Mouse (Mus musculus) retina, adult 2 months (tissue): Measurements from ENCODE around the gene Ado.

Experiments
- DNase-seq: peaks from one replicate; pipeline ENCODE4 v3.0.0-alpha.2; 2012; ENCODE audit warnings: low read depth, low spot score

Gene Ado

DNA sequence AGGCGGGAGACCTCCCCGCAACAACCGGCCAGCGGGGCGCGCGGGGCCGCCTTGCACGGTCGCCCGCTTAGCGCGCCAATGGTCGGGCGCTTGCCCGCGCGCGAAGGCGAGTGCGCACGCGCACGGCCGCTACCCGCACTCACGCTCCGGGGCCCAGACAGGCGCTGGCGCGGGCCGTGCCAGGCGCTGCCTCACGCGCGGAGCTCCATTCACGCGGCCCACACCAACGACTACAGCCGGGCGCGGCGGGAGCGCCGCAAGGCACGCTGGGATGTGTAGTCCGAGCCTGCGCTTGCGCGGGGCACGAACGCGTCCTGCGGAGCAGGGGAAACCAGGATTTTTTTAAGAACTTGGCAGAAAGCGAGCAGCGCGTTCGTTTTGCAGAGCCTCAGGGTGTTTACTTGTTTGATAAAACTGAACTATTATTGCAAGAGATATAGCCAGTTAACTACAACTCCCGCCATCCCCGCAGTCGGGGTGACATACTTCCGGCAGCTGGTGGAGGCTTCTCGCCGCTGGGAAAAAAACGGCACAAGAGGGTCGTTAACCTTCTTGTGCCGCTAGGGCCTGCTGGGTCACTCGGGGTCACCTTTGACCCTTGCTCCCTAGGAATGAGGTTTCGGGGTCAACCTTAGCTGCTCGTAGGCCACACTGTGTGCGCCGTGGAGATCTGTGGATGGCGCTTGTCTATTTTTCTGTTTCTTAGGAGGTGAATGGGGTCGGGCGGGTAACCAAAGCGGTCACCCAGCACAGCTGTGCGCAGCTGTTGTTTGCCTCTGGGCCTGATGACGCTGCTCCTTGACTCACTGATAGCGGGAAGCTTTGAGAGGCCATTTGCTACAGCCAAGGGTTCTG, at the start of gene Ado:
Ado (minus strand) TSS at position 79 of the 855 bp plus-strand sequence.
- DNase-seq, result peak; percentile 73

DNA sequence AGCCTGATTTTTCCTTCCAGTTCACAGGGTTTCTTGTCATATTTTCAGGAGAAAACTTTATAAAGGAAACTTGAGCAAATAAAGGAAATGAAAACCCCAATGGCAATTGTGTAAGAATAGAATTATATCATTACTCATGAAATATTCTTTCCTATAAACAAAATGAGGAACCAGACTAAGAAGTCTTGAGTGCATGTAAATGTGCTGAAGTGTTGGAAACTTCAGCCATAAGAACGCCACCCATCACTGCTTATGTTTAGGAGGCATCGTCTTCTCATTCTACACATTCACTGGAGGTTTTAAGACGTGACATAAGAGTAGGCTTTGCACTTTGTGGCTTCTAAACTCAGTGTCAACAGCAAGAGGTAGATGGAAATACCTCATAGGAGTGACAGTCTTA, 46.5 kb upstream of the Ado start:
- no peak for DNase-seq

DNA sequence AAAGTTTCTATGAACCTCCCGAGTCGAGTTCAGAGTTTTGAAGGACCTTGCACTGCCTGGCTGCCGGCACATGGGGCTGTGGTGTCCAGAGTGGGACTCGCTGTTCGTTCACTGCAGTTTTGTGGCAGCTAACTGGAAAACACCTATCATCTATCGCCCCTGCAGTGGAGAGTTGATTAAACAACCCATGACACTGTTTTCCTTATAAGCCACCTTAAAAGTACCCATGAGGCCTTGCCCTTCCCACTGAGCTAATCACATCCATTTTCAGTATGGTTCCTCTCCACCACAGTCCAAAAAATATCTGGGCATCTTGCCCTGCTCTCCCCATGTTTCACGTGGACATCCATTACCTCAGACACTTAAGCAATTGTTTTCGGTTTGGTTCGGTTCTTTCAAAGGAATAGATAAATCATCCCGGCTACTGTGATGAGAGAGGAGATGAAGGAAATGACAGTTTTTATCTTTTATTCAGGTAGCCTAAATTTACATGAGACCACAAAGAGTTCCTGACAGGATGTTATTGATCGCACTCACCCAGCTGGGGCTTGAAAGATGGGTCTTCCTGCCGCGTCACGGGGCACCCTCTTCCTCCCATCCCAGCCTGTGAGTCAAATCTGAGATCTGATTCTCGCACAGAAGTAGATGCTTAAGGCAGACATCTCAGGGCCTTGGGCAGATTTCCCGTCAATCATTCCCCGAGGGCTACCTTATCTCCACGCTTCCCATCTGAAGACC, 37.3 kb upstream of the Ado start:
- no peak for DNase-seq

DNA sequence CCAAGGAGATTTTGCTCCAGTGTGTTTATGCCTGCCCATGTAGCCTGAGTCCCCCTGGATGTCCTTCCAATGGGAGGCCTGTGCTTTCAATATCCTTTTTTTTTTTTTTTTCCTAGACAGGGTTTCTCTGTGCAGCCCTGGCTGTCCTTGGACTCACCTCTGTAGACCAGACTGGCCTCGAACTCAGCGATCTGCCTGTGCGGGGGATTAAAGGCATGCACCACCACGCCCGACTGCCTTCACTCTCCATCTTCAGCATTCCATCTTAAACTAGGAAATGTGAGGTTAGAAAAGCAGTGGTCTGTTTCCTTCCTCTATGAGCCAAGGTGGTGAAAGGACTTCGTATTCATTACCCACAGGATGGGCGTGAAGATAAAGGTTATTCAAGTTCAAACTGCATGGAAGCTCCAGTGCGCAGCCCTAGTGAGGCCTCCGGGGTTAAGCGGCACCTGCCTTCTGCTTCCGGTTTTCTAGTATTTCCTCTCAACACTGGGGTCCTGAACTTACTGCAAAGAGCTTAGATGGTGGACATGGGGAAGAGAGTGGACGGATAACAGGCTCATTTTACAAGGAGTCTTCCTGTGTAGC, 33.0 kb upstream of the Ado start:
- DNase-seq, result no peak

DNA sequence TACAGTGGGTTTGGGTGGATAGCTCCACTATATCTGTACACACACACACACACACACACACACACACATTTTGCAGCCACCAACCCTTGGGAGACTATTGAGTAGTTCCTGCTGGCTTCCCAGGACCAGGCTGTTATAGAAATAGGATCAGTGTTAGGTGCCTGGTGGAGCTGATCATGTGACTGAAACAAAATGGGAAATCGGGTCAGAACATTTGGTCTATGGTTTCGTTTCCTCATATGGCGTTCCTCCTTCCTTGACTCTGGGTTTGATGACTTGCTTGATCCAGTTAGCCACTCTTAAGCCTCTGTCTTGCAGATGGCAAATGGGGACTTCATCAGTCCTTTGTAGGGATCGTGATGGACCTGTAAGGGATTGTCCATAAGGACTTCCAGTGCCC, 31.1 kb upstream of the Ado start:
- DNase-seq, result no peak

DNA sequence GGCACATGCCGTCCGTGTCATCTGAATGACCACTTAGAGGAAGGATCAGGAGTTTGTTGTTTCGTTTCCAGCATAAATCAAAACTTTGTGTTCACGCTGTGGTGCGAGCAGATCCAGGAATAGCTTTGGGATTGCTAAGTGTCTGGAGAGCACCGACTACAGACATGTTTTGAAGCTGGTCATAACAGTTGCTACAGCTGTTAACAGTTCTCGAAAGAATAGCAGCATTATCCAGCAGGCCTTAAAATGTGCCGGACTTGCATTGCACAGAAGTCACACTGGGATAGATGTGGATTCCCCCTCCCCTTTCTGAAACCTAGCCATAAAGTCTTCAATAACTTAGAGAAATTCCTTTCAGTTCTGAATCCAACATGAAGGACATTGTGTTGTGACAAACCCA, 24.6 kb upstream of the Ado start:
- DNase-seq, result no peak

DNA sequence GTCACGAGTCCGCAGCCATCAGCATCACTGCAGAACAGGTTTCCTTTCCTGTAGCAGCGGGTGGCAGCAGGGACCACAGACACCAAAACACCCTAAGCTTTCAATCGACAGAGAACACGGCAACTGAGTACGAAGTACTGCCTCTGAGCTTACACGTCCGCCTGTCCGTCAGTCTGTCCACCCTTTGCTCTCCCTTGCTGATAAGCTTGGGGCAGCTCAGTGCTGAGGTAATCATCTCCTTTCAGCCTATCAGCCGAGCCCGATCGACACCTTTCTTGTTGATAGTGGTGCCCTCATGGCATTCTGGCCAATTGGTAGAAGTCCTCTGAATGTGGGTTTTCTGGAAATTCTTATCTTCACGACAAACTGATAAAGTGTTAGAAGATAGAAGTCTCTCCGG, 22.7 kb upstream of the Ado start:
- DNase-seq, result no peak

DNA sequence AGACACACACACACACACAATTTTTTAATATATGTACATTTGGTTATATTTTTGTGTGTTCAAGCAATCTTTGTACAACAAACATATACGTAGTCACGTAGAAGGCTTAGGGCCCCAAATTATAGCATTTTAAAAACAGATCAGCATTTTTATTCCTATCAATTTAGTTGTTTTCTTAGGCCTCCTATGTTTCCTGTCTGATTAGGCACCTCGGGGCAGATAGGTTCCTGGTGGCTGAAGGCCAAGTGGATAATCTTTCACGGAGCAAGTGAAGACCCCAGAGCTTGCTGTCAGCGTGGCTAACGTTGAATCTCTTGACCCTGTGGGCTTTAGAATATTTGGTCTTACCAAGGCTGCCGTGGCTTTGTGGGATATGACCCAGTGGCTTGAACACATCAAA, 20.8 kb upstream of the Ado start:
- DNase-seq, result no peak

DNA sequence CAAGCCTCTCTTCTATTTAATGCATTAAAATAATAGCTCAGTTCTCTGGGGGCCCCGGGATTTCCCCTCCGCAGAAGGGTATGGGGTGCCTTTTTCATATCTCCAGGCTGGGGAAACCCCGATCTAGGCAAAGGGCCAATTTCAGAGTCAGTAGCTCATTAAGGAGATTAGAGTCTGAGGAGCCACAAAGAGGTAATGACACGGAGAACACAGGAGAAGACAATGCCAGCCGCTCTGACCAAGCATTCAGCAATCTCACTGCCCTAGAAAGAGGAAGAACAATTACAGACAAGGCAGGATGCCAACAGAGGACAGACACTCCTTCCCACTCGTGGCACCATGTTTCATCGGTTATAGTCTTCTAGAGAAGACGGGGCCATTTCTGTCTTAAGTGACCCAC, 17.3 kb upstream of the Ado start:
- DNase-seq, result no peak

DNA sequence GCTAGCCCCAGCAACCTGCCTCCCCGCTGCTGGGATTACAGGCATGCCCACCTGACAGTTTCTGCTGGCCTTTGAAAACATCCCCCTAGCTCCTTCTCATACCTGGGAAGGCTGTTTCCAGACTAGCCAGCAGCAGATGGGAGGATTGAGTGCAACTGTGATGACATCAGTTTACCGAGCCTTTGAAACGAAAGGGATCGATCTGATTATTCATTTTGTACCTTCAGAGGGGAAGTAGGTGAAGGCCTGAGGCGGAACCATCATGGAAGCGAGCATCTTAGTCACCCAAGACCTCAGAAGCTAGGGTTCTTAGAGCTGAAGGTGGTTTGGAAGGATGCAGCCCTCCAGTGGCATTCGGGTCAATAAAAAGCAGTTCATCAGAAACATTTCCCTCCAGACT, 15.8 kb upstream of the Ado start:
- no peak for DNase-seq

DNA sequence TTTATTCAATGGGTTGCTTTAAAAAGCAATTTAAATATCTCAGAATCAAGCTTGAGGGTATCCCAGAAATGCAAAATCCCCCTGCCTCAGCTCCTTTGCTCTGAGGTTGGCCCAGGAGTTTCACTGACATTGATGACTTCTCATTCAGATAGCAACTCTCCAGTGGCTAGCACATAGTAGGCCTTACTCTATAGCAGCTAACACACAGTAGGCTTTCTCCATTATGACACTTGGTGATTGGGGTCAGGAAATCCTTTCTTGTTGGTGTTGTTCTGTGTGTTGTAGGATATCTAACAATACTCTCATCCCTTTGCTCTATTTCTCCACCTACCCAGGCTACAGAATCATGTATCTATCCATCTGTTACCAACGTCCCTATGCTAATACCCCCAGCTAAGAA, 12.4 kb upstream of the Ado start:
- no peak for DNase-seq

DNA sequence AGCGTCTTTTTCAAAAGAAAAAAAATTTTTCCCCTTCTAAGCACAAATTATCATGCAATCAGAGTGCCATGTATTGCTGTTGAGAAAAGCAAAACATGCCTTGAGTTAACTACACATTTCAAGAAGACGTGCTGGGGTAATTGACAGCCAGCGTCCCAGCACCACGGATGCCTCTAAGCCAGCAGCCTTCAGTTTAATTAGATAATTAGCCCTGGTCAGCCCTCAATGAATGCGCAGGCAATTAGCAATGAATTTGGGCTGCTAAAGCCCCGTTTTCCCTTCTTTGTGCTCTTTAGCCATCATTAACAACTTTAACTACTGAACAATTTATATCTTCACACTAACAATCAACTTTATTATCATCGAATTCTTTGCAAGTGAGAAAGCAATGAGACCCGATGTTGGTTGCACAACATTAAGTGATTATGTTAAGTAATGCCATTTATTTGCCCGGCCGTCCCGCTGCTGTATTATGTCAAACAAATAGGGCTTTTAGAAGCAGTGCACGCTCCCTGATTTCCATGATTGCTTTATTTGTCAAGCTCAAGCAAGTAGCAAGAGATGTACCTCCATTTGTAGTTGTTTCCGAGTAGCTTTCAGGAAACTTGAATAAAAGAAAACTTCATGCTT, 11.1 kb upstream of the Ado start:
- no peak for DNase-seq

DNA sequence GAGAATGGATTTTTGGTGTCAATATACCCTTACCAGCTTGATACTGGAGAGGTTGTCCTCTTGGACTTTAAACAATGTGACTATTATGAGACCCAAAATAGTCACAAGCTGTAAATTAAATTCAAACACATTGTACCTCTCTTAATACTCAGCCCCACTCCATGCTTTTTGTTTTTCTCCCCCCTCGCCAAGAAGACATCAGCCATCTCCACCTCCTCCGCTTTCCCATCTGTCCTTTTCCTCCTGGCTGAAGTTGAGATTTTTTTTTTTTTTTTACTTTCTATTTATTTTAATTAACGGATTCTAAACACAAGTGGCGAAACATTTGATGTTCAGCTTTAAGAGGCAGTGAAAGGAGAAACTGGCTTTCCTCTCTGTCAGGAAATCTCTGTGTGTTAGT, 9.3 kb upstream of the Ado start:
- no peak for DNase-seq

DNA sequence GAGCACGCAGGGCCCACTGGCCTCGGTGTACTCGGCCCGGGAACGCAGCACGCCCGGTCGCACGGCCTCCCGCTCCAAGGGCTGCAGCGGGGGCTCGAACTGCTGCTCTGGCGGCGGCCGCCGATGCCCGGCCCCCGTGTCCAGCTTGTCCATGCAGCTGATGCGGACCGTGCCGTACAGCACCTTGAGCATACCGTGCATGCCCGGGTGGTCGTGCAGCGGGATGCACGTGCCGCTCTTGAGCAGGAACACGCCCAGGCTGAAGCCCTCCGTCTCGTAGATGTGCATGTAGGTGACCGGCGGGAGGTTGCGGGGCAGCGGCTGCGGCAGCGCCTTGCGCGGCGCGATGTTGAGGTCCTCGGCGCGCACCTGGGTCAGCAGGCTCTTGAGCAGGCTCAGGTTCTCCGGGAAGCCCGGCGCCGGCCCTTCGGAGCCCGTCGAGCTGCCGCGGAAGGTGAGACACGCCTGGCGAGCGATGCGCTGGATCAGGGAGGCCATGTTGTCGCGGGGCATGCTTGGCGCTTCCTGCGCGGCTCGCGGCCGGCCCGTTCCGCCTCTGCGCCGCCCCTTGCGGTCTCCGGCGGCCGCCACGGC, 397 bp downstream of the Ado start:
- DNase-seq, result no peak

DNA sequence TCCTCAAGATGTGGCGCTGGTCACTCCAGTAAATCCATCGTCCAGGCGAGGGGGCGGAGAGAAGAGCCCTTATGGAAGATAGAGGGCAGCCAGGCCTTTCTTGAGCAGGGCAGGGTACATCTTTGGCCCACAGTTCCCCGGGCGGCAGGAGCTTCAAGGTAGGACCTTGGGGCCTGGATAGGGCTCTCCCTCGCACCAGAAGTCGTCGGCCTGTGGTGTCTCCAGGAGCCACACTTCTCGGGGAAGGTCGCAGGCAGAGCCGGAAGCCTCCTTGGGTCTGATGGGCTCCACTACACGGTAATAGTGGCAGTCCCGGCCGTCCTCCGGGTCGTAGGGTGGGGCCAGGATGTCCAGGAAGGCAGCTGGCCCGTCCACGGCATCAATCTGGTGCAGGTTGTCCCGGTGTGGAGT, 900 bp downstream of the Ado start:
- no peak for DNase-seq

DNA sequence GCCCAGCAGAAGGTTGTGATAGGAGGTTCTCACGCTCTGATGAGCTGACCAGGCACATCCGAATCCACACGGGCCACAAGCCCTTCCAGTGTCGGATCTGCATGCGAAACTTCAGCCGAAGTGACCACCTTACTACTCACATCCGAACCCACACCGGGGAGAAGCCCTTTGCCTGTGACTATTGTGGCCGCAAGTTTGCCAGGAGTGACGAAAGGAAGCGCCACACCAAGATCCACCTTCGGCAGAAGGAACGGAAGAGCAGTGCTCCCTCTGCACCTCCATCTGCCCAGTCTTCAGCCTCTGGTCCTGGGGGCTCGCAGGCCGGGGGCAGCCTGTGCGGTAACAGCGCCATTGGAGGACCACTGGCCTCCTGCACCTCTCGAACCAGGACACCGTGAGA, 8.2 kb downstream of the Ado start:
- DNase-seq, result no peak

DNA sequence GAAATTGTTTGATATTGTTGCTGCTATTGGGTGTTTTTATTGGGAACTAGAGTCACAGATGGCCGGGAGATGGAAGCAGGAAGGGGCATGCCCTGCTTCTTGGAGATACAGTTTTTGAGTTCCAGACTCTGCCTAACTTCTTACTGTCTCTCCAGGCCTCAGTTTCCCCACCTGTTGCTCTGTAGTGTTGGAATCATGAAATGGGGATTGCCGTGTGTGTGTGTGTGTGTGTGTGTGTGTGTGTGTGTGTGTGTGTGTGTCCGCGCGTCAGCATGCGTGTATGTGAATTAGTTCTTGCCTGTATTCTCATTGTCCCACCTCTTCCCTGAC, 9.4 kb downstream of the Ado start:
- no peak for DNase-seq

DNA sequence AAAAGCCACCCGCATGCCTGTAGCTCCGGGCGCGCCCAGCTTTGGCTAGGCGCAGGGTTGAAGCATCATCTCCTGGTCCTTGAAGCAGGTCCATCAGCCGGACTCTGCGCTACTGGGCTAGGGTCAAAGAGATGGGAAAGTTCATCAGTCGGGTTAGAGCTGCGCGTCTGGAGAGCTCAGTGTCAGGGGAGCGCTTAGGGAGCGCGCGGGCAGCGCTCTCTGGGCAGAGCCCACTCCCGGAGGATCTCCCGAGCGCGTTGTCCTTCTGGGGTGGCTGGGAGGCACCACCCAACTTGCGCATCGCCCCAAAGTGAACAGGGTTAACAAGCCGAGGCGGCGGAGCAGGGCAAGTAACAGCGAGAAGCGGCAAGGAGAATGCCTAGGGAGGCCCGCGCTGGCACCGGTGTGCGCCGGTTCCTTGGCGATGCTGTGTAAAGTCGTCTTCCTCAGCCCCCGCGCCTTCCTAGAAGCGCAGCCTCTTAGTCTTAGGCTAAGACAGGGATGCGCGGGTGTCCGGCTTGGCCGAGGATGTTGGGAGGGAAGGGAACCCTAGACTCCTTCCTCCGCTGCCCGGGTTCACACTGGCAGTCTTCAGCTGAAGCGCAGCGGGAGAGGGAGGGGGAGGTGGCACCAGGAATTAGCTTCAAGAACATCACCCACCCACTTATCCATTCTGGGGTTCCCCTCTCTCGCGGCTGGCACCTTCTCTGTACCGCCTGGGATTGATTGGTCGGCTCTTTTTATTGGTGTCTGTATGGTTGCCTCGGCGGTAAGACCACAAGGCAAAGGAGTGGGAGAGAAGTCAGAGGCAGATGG, 10.0 kb downstream of the Ado start:
- no peak for DNase-seq

DNA sequence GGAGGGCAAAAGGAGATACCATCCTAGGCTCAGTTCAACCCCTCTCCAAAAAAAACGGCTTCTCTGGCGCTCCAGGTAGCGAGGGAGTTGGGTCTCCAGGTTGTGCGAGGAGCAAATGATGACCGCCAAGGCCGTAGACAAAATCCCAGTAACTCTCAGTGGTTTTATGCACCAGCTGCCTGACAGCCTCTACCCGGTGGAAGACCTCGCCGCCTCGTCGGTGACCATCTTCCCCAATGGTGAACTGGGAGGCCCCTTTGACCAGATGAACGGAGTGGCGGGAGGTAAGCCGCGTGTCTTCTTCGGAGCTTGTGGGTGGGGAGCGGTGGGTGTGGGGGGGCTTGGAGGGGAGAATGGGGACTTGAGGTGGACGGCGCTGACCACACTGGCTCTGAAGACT, 10.6 kb downstream of the Ado start:
- no peak for DNase-seq

DNA sequence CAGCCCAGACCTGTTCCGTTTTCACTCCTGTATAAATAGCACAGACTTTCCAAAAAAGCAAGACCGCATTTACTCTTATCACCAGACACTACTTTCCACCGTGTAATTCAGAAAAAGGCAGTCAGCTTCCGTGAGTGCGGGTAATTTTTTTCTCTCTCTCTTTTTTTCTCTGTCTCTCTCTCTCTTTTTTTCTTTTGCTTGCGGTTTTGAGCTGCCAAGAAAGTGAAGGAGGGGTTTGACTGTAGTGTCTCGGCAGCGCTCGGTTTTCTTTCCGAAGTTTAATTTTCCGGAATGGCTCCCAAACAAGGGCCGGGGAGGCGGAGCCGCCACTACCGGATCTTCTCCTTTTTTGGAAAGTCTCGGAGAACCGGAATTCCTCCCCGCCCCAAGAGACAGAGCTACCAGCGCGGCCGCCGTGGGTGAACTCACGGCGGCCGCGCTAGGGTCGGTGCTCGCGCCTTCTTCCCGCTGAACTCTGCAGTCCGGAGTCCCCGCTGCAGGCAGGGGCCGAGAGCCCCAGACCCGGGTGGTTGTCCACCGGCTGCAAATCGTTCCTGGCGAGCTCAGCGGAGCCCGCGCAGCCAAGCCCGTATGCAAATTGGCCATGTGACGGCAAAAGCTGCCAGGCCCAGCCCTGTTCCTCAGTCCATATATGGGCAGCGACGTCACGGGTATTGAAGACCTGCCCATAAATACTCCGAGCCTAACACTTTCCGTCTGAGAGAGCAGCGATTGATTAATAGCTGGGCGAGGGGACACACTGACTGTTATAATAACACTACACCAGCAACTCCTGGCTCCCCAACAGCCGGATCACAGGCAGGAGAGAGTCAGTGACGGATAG, 11.4 kb downstream of the Ado start:
- DNase-seq, result peak; percentile 42
